Comparison of ENCODE assay signal across 24 mouse cellular contexts in genomic region chr19:4516288-4516687, GRCm38 (mm10). TPM values are rescaled to one million over a fixed set of nuclear protein-coding genes. Genes with fewer than 3 reads are reported as not detected.
DNase-seq lines count a peak whose midpoint lies in the region; ATAC-seq and TF ChIP-seq lines count a peak whose summit lies in the region.
"Had no signal": no experiment of that assay in that cellular context is flagged by ENCODE, and none has a peak within 500 bp of the region (broad histone marks: within the 10 kb centered on the region; RNA-seq: fewer than 3 reads in every experiment).

No protein-coding gene starts in this region.

- peak overlapping the region; percentile 3; the same call in 1 of the 2 replicates for H3K27ac ChIP-seq in hindbrain, postnatal 0 days
- H3K27ac ChIP-seq in hindbrain, embryonic 10.5 days, result no peak overlapping the region
- peak overlapping the region; percentile 59 for H3K27ac ChIP-seq in neural tube, embryonic 13.5 days (replicated peaks)
- 0 out of 2 replicates have a peak overlapping the region, but pooled peaks have one; percentile 60 for H3K27ac ChIP-seq in embryonic facial prominence, embryonic 15.5 days (replicated peaks)
- H3K27ac ChIP-seq: forebrain, embryonic 15.5 days; liver, embryonic 12.5 days; macrophage; stomach, postnatal 0 days had no signal

- H3K4me1 ChIP-seq in hindbrain, postnatal 0 days (ENCODE audit: insufficient read depth, low read length), result peaks cover 10% of the 10 kb centered on the region; the same call in 1 of the 2 replicates
- H3K4me1 ChIP-seq in hindbrain, embryonic 10.5 days (replicated peaks), result peaks cover 3% of the 10 kb centered on the region
- H3K4me1 ChIP-seq in neural tube, embryonic 13.5 days (replicated peaks), result peaks cover 15% of the 10 kb centered on the region
- peaks cover 35% of the 10 kb centered on the region for H3K4me1 ChIP-seq in embryonic facial prominence, embryonic 15.5 days

- ATAC-seq in hindbrain, postnatal 0 days, result no peak
- ATAC-seq in neural tube, embryonic 13.5 days (ENCODE audit: low read depth), result no peak
- ATAC-seq in embryonic facial prominence, embryonic 15.5 days (ENCODE audit: insufficient number of reproducible peaks, low FRiP score, low TSS enrichment, low read depth), result no peak
- ATAC-seq: forebrain, embryonic 15.5 days; liver, embryonic 12.5 days had no signal

- no peak for TF ChIP-seq CTCF in hindbrain, postnatal 0 days (IDR thresholded peaks at IDR 0.05; ENCODE audit: low read depth)

- H3K4me3 ChIP-seq in hindbrain, postnatal 0 days (ENCODE audit: low read length), result no peak overlapping the region
- H3K4me3 ChIP-seq in hindbrain, embryonic 10.5 days, result no peak overlapping the region
- H3K4me3 ChIP-seq in neural tube, embryonic 13.5 days, result no peak overlapping the region
- H3K4me3 ChIP-seq in embryonic facial prominence, embryonic 15.5 days (replicated peaks), result no peak overlapping the region
- H3K4me3 ChIP-seq: forebrain, embryonic 15.5 days; heart, embryonic 12.5 days; liver, embryonic 12.5 days had no signal

- no peak overlapping the region for H3K4me2 ChIP-seq in hindbrain, postnatal 0 days (ENCODE audit: low read depth, low read length)
- H3K4me2 ChIP-seq in neural tube, embryonic 13.5 days, result no peak overlapping the region
- no peak overlapping the region for H3K4me2 ChIP-seq in embryonic facial prominence, embryonic 15.5 days (replicated peaks)
- H3K4me2 ChIP-seq: forebrain, embryonic 15.5 days; heart, embryonic 12.5 days; liver, embryonic 12.5 days; lung, embryonic 14.5 days had no signal

- H3K36me3 ChIP-seq in hindbrain, postnatal 0 days (ENCODE audit: insufficient read depth, low read length), result no peaks in the 10 kb centered on the region
- H3K36me3 ChIP-seq in hindbrain, embryonic 10.5 days, result no peaks in the 10 kb centered on the region
- H3K36me3 ChIP-seq in neural tube, embryonic 13.5 days, result no peaks in the 10 kb centered on the region
- H3K36me3 ChIP-seq in embryonic facial prominence, embryonic 15.5 days, result no peaks in the 10 kb centered on the region
- H3K36me3 ChIP-seq: forebrain, embryonic 15.5 days; heart, embryonic 12.5 days; liver, embryonic 12.5 days had no signal

- no peaks in the 10 kb centered on the region for H3K27me3 ChIP-seq in hindbrain, postnatal 0 days (ENCODE audit: insufficient read depth, low read length)
- H3K27me3 ChIP-seq in hindbrain, embryonic 10.5 days (ENCODE audit: insufficient read depth, poor library complexity, severe bottlenecking), result peaks cover 8% of the 10 kb centered on the region; the same call in 1 of the 2 replicates
- H3K27me3 ChIP-seq in neural tube, embryonic 13.5 days, result peaks cover 6% of the 10 kb centered on the region; the same call in 1 of the 2 replicates
- no peaks in the 10 kb centered on the region for H3K27me3 ChIP-seq in embryonic facial prominence, embryonic 15.5 days

- WGBS in hindbrain, postnatal 0 days, result 71% methylated on average over 2 of the region's 2 CpGs
- 67% methylated on average over 2 of the region's 2 CpGs for WGBS in hindbrain, embryonic 10.5 days
- WGBS in neural tube, embryonic 13.5 days, result 65% methylated on average over 2 of the region's 2 CpGs
- 57% methylated on average over 2 of the region's 2 CpGs for WGBS in embryonic facial prominence, embryonic 15.5 days

- no peaks in the 10 kb centered on the region for H3K9me3 ChIP-seq in hindbrain, postnatal 0 days (ENCODE audit: low read length)
- no peaks in the 10 kb centered on the region for H3K9me3 ChIP-seq in hindbrain, embryonic 10.5 days
- no peaks in the 10 kb centered on the region for H3K9me3 ChIP-seq in neural tube, embryonic 13.5 days
- no peaks in the 10 kb centered on the region for H3K9me3 ChIP-seq in embryonic facial prominence, embryonic 15.5 days (replicated peaks)
- H3K9me3 ChIP-seq: forebrain, embryonic 15.5 days; heart, embryonic 12.5 days; liver, embryonic 12.5 days had no signal

- DNase-seq in hindbrain, postnatal 0 days (ENCODE audit: low spot score), result no peak
- no peak for DNase-seq in hindbrain, embryonic 10.5 days (ENCODE audit: low spot score)
- DNase-seq in neural tube, embryonic 10.5 days (ENCODE audit: extremely low spot score, low spot score), result no peak
- DNase-seq in thymus, postnatal 25 days, result no peak
- no peak for DNase-seq in adrenal gland, adult 2 months
- DNase-seq: cerebellum, adult 11-12 months; cerebellum, postnatal 36 days; heart, postnatal 4 days; kidney, adult 18-20 months had no signal

- no peak overlapping the region for H3K9ac ChIP-seq in hindbrain, postnatal 0 days (replicated peaks; ENCODE audit: low read length)
- H3K9ac ChIP-seq in neural tube, embryonic 13.5 days, result no peak overlapping the region
- H3K9ac ChIP-seq in embryonic facial prominence, embryonic 15.5 days, result no peak overlapping the region
- H3K9ac ChIP-seq: forebrain, embryonic 15.5 days; heart, embryonic 12.5 days; liver, embryonic 12.5 days; lung, embryonic 14.5 days had no signal

RNA-seq across cellular contexts. Expression of gene Pcx, which starts 6.0 kb away (rescaled TPM):
- 82.6 and 84.0 TPM in 2 replicates for total RNA-seq in hindbrain, postnatal 0 days (2014; rRNA removed)
- 50.5 and 53.6 TPM in 2 replicates for polyA plus RNA-seq in hindbrain, postnatal 0 days (2015; fragmentation: Nextera tagmentation; extraction: Ambion mirVana)
- 23.1 and 25.5 TPM in 2 replicates for polyA plus RNA-seq in hindbrain, embryonic 10.5 days (2016; fragmentation: Nextera tagmentation; extraction: Ambion mirVana)
- polyA plus RNA-seq in neural tube, embryonic 13.5 days (2015; fragmentation: Nextera tagmentation; extraction: Ambion mirVana), result 21.0 and 21.9 TPM in 2 replicates
- polyA plus RNA-seq in embryonic facial prominence, embryonic 15.5 days (2015; fragmentation: Nextera tagmentation; extraction: Ambion mirVana), result 20.1 and 20.2 TPM in 2 replicates
- total RNA-seq in adrenal gland, adult 2 months (2021), result 100 to 1,000 TPM; 536 to 579 TPM
- polyA plus RNA-seq in adrenal gland, adult 2 months (2012; rRNA removed), result 474 and 524 TPM in 2 replicates
- total RNA-seq: monocyte, adult 5-6 weeks had no signal

RNA-seq across cellular contexts. Expression of gene 2010003K11Rik, which starts 17.9 kb away (rescaled TPM):
- total RNA-seq in hindbrain, postnatal 0 days (2014; rRNA removed), result not detected in 2 replicates
- polyA plus RNA-seq in hindbrain, postnatal 0 days (2015; fragmentation: Nextera tagmentation; extraction: Ambion mirVana), result 0.13 TPM in 1 of 2 replicates, not detected in the other
- 0.13 TPM in 1 of 2 replicates, not detected in the other for polyA plus RNA-seq in hindbrain, embryonic 10.5 days (2016; fragmentation: Nextera tagmentation; extraction: Ambion mirVana)
- polyA plus RNA-seq in neural tube, embryonic 13.5 days (2015; fragmentation: Nextera tagmentation; extraction: Ambion mirVana), result not detected in 2 replicates
- polyA plus RNA-seq in embryonic facial prominence, embryonic 15.5 days (2015; fragmentation: Nextera tagmentation; extraction: Ambion mirVana), result not detected in 2 replicates
- total RNA-seq in adrenal gland, adult 2 months (2021), result 10 to 100 TPM; 41.3 to 58.6 TPM
- polyA plus RNA-seq in adrenal gland, adult 2 months (2012; rRNA removed), result 6.4 and 8.5 TPM in 2 replicates
- total RNA-seq: heart, postnatal 4 days; layer of hippocampus, postnatal 10 days; left cerebral cortex, postnatal 25 days; MEL; monocyte, adult 5-6 weeks; neutrophil, adult 5-6 weeks had no signal
- polyA plus RNA-seq: brain, embryonic 14.5 days; embryonic facial prominence, embryonic 11.5 days; forebrain, embryonic 15.5 days; heart, embryonic 12.5 days; liver, embryonic 12.5 days; lung, embryonic 14.5 days; macrophage had no signal

RNA-seq across cellular contexts. Expression of gene Syt12, which starts 39.0 kb away (rescaled TPM):
- total RNA-seq in hindbrain, postnatal 0 days (2014; rRNA removed), result 46.2 and 54.5 TPM in 2 replicates
- 9.0 and 9.9 TPM in 2 replicates for polyA plus RNA-seq in hindbrain, postnatal 0 days (2015; fragmentation: Nextera tagmentation; extraction: Ambion mirVana)
- polyA plus RNA-seq in hindbrain, embryonic 10.5 days (2016; fragmentation: Nextera tagmentation; extraction: Ambion mirVana), result 1.2 and 1.6 TPM in 2 replicates
- polyA plus RNA-seq in neural tube, embryonic 13.5 days (2015; fragmentation: Nextera tagmentation; extraction: Ambion mirVana), result 2.7 and 4.2 TPM in 2 replicates
- polyA plus RNA-seq in embryonic facial prominence, embryonic 15.5 days (2015; fragmentation: Nextera tagmentation; extraction: Ambion mirVana), result 1.5 and 1.7 TPM in 2 replicates
- total RNA-seq in adrenal gland, adult 2 months (2021), result 10 to 100 TPM; 58.0 to 74.0 TPM
- 124 and 143 TPM in 2 replicates for polyA plus RNA-seq in adrenal gland, adult 2 months (2012; rRNA removed)
- total RNA-seq: MEL; monocyte, adult 5-6 weeks; neutrophil, adult 5-6 weeks had no signal
- polyA plus RNA-seq: macrophage had no signal

Comparison
In these comparisons a context has a peak if more than half of its experiments do, and no peak if none do; other contexts are left out.
1. RNA of gene Syt12, which starts 39.0 kb away (polyA plus RNA-seq): 124 to 143 TPM in adrenal gland, adult 2 months; 9.0 to 9.9 TPM in hindbrain, postnatal 0 days, 2.7 to 4.2 TPM in neural tube, embryonic 13.5 days, 1.5 to 1.7 TPM in embryonic facial prominence, embryonic 15.5 days and 1.2 to 1.6 TPM in hindbrain, embryonic 10.5 days; every median in the first group is over 10 times any median in the second.